Mouse (Mus musculus) megakaryocyte, adult 5-6 weeks (primary cell): ENCODE measurements around the gene H2afv. TPM values are rescaled to one million over a fixed set of nuclear protein-coding genes. Genes with fewer than 3 reads are reported as not detected.

Source experiments
- ATAC-seq: 2 replicates; pipeline ENCODE4 v1.8.0; 2016; ENCODE audit warnings: mild to moderate bottlenecking, inconsistent platforms; ENCODE audit not compliant: poor library complexity, severe bottlenecking
- total RNA-seq, 2 experiments: library from RNA; stranded (forward) in 1 of 2; stranded (reverse) in 1 of 2; fragments of 153-499, 151-499 nt in 1 of 2; fragments of 221-1000, 200-1000 nt in 1 of 2; gene quantifications; 2 replicates each; pipeline versions ENCODE4 v1.2.3 to v1.2.4; 2015 to 2017

The H2afv gene
- total RNA-seq (2015) (235 and 240 TPM in 2 replicates), total RNA-seq (2017) (173 and 184 TPM in 2 replicates)

DNA sequence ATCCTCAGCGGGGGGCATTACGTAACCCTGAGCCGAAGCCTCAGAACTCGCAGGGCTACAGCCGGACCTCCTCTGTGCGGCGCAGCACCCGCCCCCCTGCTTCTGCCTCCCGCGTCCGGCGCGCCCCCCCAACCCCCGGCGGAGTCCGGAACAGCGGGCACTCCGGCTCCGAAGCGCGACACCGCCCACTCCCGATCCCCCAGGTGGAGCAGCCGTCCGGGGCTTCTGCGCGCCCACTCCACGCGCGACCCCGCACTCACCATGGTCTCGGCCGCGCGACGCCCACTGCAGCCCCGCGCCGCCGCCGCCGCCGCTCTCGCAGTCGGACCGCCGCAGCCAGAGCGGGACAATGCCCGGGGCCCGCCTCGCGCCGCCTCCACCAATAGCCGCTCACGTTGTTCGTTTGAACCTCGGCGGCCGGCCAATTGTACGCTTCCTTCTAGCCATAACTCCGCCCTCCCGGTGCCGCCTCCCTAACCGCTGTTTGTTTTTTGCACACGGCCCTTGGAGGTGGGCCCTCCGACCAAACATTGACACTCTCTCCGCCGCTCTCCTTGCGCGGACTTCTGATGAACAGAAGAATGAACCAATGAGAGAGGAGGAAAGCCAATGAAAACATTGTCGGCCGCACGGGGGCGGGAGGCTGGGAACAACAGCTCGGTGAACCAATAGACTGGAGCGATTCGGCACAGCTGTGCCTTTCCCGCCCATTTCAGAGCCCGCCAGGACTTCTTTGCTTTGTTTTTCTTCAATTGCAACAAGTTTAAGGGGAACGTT lies at the start of gene H2afv:
TSS of gene H2afv (minus strand) at position 367 of the 777 bp plus-strand sequence.
- ATAC-seq: peak; percentile 98

DNA sequence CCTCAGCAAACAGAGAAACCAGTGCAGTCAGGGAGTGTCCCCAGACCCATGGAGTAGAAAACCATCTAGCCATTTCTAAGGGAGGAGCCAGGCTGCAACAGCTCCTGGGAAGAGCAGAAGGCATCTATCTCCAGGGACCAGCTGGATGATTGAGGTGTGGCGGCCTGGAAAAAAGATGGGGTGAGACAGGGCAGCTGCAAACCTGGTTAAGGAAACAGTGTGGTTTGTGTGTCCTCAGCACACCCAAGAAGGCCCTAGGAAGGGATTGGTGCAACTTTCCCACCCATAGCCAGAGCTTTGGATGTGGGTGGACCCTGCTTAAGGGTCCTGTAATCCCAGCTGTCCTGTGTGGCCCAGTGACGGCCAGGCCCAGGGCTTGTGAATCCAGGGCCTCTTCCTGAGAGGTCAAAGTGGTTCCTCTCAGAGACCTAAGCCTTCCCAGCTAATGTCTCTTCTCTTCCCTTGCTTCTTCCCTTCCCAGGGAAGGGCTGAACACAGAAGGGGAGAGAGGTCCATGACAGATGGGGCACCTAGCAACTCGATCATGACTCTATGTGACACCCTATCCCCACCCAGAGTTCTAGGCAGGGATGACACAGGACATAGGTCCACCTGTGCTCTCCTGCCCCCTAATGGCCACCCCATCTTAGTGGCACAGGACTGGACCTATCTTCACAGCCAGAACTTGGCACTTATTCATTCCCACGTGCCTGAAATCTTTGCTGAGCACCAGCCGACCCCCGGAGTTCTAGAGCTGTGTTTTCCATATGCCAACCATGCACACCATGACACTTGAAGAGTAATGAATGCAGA lies 45.7 kb upstream of the H2afv start:
- ATAC-seq: peak; percentile 98

GRCm38 (mm10) chr11:6489257-6489656 lies 45.0 kb upstream of the H2afv start:
- ATAC-seq: no peak

DNA sequence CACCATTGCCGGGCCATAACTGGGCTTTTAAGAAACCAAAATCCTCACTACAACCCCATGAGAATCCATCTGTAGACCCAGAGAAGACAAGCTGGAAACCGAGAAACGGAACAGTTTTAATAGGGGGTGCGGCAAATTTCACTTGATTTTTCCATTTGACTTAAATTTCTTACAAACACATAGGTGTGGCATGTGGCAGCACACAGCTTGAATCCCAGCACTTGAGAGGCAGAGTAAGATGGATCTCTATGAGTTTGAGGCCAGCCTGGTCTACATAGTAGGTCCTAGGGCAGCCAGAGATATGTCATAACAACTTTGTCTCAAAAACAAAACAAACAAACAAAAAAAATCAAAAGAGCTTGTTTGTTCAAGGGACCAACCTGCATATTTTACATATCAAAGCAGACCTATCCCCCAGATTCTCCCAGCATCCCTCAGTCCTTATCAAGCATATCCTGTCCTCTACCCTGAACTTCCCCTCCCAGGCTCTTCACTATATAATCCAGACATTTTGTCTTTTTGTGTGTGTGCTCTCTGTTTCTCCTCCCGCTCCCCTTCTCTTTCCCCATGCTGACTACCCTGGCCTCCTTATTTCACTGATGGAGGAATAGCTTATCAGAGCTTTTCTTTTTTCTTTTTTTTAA lies 43.9 kb upstream of the H2afv start:
- no peak for ATAC-seq

GRCm38 (mm10) chr11:6487496-6487895 lies 43.3 kb upstream of the H2afv start:
- no peak for ATAC-seq

- no peak for ATAC-seq
Measured at GRCm38 (mm10) chr11:6486916-6487315, 42.7 kb upstream of the H2afv start.

DNA sequence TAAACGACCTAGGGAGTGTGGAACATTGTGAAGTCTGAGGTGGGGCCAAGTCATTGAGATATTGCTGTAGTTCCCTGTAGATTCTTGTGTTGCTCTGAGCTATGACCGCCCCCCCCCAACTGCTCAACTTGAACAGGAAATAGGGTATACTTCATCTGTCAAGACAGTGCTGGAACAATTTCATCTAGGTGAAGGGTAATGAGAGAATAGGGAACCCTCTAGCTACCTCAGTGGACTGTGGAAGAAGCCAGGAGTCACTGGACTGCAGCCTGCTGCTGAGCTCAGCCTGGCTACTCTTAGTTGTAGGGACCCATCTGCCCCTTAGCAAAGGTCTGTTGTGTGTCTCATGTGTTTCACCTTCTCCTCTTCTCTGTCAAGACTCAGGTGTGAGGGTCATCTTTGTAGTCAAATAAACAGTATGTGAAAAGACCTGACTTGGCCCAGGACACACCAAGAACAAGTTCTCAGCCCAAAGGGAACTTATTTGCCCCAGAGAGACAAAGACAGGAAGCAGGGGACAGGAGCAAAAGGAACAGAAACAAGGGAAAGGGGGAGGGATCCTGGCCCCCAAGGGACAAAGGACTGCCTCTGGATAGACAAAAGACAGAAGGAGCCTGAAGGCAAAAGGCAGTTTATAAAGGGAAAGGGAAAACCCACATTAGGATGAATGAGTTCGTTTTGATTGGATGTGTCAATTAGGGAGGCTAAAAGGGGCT lies 40.2 kb upstream of the H2afv start:
- ATAC-seq: peak; percentile 60

GRCm38 (mm10) chr11:6483103-6483502 lies 38.9 kb upstream of the H2afv start:
- no peak for ATAC-seq

- no peak for ATAC-seq
Measured at GRCm38 (mm10) chr11:6481669-6482185, 37.5 kb upstream of the H2afv start.

- no peak for ATAC-seq
Measured at GRCm38 (mm10) chr11:6480681-6481405, 36.6 kb upstream of the H2afv start.

GRCm38 (mm10) chr11:6480191-6480590 lies 35.9 kb upstream of the H2afv start:
- no peak for ATAC-seq

DNA sequence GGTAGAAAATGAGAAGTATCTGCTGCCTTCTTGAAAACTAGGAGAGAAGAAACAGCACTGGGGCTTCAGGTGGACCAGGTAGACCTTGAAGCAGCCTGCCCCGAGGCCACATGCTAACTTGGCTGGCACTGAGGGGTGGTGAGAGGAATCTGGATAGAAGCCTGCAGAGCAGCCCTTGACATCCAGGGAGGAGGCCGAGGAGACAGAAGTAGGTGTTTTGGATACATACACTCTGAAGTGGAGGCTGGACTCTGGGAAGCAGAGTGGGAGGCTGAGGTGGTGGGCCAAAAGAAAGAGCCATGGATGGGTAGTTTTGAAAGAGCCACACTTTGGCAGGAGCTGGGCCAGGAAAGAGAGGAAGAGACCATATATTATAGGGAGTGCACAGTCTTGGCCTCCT lies 35.0 kb upstream of the H2afv start:
- ATAC-seq: no peak

- ATAC-seq: no peak
Measured at GRCm38 (mm10) chr11:6477350-6477749, 33.1 kb upstream of the H2afv start.

GRCm38 (mm10) chr11:6476876-6477275 lies 32.6 kb upstream of the H2afv start:
- ATAC-seq: no peak

GRCm38 (mm10) chr11:6475867-6476484 lies 31.7 kb upstream of the H2afv start, which contains the start of gene Purb:
Gene Purb, minus strand, starts transcription at chr11:6475917.
- ATAC-seq: peak; percentile 93

GRCm38 (mm10) chr11:6474874-6475731 lies 30.9 kb upstream of the H2afv start:
- ATAC-seq: peak; percentile 39

DNA sequence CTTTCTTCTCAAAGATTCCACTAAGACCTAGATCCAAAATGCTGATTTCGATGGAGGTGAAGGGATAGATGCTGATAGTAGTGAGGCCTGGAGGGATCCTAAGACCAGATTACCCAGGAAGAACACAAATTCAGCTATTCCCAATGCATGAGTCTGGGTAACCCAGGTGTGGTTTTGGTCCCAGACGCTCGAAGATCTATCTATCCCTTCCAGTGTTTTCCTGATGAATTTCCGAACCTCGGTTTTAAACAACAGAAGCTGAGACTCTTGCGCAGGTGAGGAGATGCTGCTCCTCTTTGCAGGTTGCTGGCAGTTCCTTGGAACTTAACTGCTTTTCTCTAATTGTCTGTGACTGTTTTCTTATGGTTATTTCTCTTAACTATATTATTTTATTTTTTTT lies 30.1 kb upstream of the H2afv start:
- ATAC-seq: no peak

DNA sequence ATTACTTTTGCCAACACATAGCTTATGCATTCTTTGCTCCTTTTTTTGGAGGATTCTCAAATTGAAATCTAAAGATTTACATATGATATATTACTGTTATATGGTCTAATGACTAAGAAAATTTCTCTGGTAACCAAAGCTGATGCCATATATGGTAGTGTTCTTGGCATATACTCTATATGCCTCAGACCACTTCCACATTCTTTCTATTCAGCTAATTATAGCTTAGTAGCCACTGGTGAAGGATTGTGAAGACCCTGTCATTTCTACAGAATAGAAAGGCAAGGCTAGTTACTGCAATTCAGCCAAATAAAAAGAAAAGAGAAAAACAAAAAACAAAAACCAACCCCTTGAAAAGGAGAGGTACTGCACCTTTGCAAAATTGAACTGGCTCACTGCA lies 27.8 kb upstream of the H2afv start:
- no peak for ATAC-seq
